Mouse (Mus musculus): ENCODE results near the gene Hist1h2ab.

Gene Hist1h2ab

DNA sequence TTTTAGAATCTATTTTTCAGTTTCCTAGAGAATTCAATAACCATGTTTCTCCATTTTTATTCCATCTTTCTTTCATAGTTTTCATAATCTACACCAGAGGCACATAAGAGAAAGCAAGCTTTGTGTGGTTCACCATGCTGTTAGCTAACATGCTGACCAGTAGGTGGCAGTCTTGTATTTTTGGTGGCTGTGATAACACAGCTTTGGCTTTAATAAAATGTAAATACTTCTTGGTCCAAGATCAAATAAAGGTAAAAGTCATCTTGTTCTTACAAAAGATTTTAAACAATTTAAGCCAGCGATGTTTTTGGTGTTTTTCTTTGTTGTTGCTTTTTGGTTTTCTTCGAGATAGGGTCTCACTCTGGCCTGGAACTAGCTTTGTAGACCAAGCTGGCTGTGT, 41.6 kb downstream of the Hist1h2ab start:
- DNase-seq, result peak; percentile 41

DNA sequence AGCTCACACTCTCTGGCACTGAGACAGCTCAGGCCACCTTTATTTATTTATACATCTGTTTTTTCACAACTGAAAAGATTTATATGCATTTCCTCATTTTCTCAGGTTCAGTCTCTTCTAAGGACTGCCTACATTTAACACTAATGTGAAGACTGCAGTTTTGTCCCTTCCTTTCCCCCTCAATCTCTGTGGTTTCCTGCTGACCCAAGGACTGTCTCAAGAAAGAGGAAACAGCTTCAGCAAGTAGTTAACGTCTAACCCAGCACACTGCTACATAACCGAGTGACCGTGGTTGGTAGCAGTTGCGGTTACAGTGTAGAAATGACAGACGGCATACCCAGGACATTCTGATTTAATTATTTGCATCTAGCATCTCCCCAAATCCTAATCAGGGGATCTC, 48.5 kb downstream of the Hist1h2ab start:
- DNase-seq, result no peak
